Mouse (Mus musculus) MEL (cell line): ENCODE measurements around the gene Cmtm7. TPM values are rescaled to one million over a fixed set of nuclear protein-coding genes. Genes with fewer than 3 reads are reported as not detected.

Experiments
- DNase-seq: peaks from one replicate; pipeline ENCODE4 v3.0.0; 2011; ENCODE audit warnings: low read depth, low spot score
- H3K27ac ChIP-seq: 2 replicates; pipeline ENCODE4 v1.5.1; 2012; ENCODE audit warnings: low read depth, mild to moderate bottlenecking, control low read depth, low read length, moderate library complexity; ENCODE audit not compliant: control insufficient read depth
- H3K27me3 ChIP-seq, 2 experiments: fragments of 150-350 bp in 1 of 2; sonication (generic) in 1 of 2; 2 replicates each; pipeline ENCODE4 v1.6.1; 2012; ENCODE audit warnings: low read length in 2 of 2, mild to moderate bottlenecking in 2 of 2, improper control_type of control experiment in 1 of 2, moderate library complexity in 1 of 2; ENCODE audit not compliant: insufficient read depth in 2 of 2, control insufficient read depth in 1 of 2
- H3K36me3 ChIP-seq, 2 experiments: 2 replicates each; pipeline ENCODE4 v1.6.1; 2012 to 2014; ENCODE audit warnings: low read length in 2 of 2, improper control_type of control experiment in 1 of 2, inconsistent platforms in 1 of 2, mild to moderate bottlenecking in 1 of 2; ENCODE audit not compliant: insufficient read depth in 2 of 2, control insufficient read depth in 1 of 2
- H3K4me1 ChIP-seq, 2 experiments: fragments of 150-350 bp in 1 of 2; sonication (generic) in 1 of 2; 2 replicates each; pipeline ENCODE4 v1.6.1; 2012; ENCODE audit warnings: low read length in 2 of 2, improper control_type of control experiment in 1 of 2, mild to moderate bottlenecking in 1 of 2; ENCODE audit not compliant: insufficient read depth in 2 of 2, control insufficient read depth in 1 of 2
- H3K4me3 ChIP-seq, 2 experiments: fragments of 150-350 bp in 1 of 2; sonication (generic) in 1 of 2; 2 replicates each; pipeline ENCODE4 v1.5.1; 2012; ENCODE audit warnings: low read depth in 2 of 2, low read length in 2 of 2, mild to moderate bottlenecking in 2 of 2, moderate library complexity in 2 of 2, control low read depth in 1 of 2, improper control_type of control experiment in 1 of 2; ENCODE audit not compliant: control insufficient read depth in 1 of 2, insufficient read depth in 1 of 2
- H3K79me2 ChIP-seq: 2 replicates; pipeline ENCODE4 v1.6.1; 2012; ENCODE audit warnings: mild to moderate bottlenecking, low read length, moderate library complexity; ENCODE audit not compliant: control insufficient read depth, poor library complexity, insufficient read depth
- H3K9ac ChIP-seq: 2 replicates; pipeline ENCODE4 v1.6.1; 2012; ENCODE audit warnings: low read depth, mild to moderate bottlenecking, control low read depth, low read length, moderate library complexity; ENCODE audit not compliant: control insufficient read depth, poor library complexity, severe bottlenecking
- H3K9me3 ChIP-seq: fragments of 150-350 bp; sonication (generic); replicated peaks from 2 replicates; pipeline ENCODE4 v1.6.1; 2012; ENCODE audit warnings: mild to moderate bottlenecking, low read length, improper control_type of control experiment, moderate library complexity; ENCODE audit not compliant: insufficient read depth
- BHLHE40 ChIP-seq: IDR thresholded peaks from 2 replicates; pipeline ENCODE4 v1.6.1; 2012; ENCODE audit warnings: low read depth, mild to moderate bottlenecking, inconsistent platforms, low read length, improper control_type of control experiment, borderline replicate concordance
- CHD2 ChIP-seq: IDR thresholded peaks from 2 replicates; pipeline ENCODE4 v1.6.1; 2011; ENCODE audit warnings: low read length, improper control_type of control experiment
- CTCF ChIP-seq, 3 experiments: IDR thresholded peaks in 2 of 3; conservative IDR thresholded peaks in 1 of 3; 2 replicates each; pipeline ENCODE4 v1.5.1; 2011 to 2012; ENCODE audit warnings: low read length in 3 of 3, low read depth in 2 of 3, mild to moderate bottlenecking in 2 of 3, improper control_type of control experiment in 1 of 3, inconsistent platforms in 1 of 3, mixed read lengths in 1 of 3, moderate library complexity in 1 of 3; ENCODE audit not compliant: control insufficient read depth in 1 of 3, insufficient read depth in 1 of 3, poor library complexity in 1 of 3, severe bottlenecking in 1 of 3
- E2F4 ChIP-seq: IDR thresholded peaks from 2 replicates; pipeline ENCODE4 v1.6.1; 2011; ENCODE audit warnings: low read depth, low read length, improper control_type of control experiment, borderline replicate concordance
- ELF1 ChIP-seq: IDR thresholded peaks from 2 replicates; pipeline ENCODE4 v1.6.1; 2014; ENCODE audit warnings: low read depth, mild to moderate bottlenecking, inconsistent platforms, low read length, improper control_type of control experiment, moderate library complexity
- ETS1 ChIP-seq: IDR thresholded peaks from 2 replicates; pipeline ENCODE4 v1.6.1; 2012; ENCODE audit warnings: low read depth, mild to moderate bottlenecking, inconsistent platforms, low read length, improper control_type of control experiment, moderate library complexity
- GABPA ChIP-seq: IDR thresholded peaks from 2 replicates; pipeline ENCODE4 v1.6.1; 2012; ENCODE audit warnings: low read depth, mild to moderate bottlenecking, inconsistent platforms, low read length, improper control_type of control experiment, moderate library complexity
- GATA1 ChIP-seq: IDR thresholded peaks from 2 replicates; pipeline ENCODE4 v1.6.1; 2011; ENCODE audit warnings: low read depth, low read length, improper control_type of control experiment
- HCFC1 ChIP-seq: IDR thresholded peaks from 2 replicates; pipeline ENCODE4 v1.6.1; 2012; ENCODE audit warnings: low read depth, mild to moderate bottlenecking, inconsistent platforms, low read length, improper control_type of control experiment, moderate library complexity
- JUND ChIP-seq: IDR thresholded peaks from 2 replicates; pipeline ENCODE4 v1.6.1; 2011; ENCODE audit warnings: low read depth, mild to moderate bottlenecking, improper control_type of control experiment, low read length
- KAT2A ChIP-seq: conservative IDR thresholded peaks from 2 replicates; pipeline ENCODE4 v1.6.1; 2012; ENCODE audit warnings: low read depth, low read length, improper control_type of control experiment, inconsistent platforms
- MEF2A ChIP-seq: IDR thresholded peaks from 2 replicates; pipeline ENCODE4 v1.6.1; 2014; ENCODE audit warnings: low read depth, mild to moderate bottlenecking, inconsistent platforms, low read length, improper control_type of control experiment; ENCODE audit not compliant: poor library complexity, insufficient replicate concordance, severe bottlenecking; ENCODE audit errors: extremely low read depth
- MXI1 ChIP-seq: IDR thresholded peaks from 2 replicates; pipeline ENCODE4 v1.6.1; 2011; ENCODE audit warnings: mild to moderate bottlenecking, low read depth, low read length, improper control_type of control experiment
- MYB ChIP-seq: IDR thresholded peaks from 2 replicates; pipeline ENCODE4 v1.6.1; 2011; ENCODE audit warnings: mild to moderate bottlenecking, low read depth, low read length, improper control_type of control experiment
- MYC ChIP-seq: IDR thresholded peaks from 2 replicates; pipeline ENCODE4 v1.6.1; 2011; ENCODE audit warnings: low read depth, mild to moderate bottlenecking, low read length, improper control_type of control experiment, moderate library complexity
- NELFE ChIP-seq: IDR thresholded peaks from 2 replicates; pipeline ENCODE4 v1.6.1; 2011; ENCODE audit warnings: low read depth, low read length, improper control_type of control experiment
- NRF1 ChIP-seq: IDR thresholded peaks from 2 replicates; pipeline ENCODE4 v1.6.1; 2014; ENCODE audit warnings: low read depth, mild to moderate bottlenecking, inconsistent platforms, low read length, improper control_type of control experiment, moderate library complexity; ENCODE audit not compliant: poor library complexity, insufficient read depth, severe bottlenecking
- POLR2A ChIP-seq, 2 experiments: IDR thresholded peaks; 2 replicates each; pipeline ENCODE4 v1.6.1; 2011 to 2012; ENCODE audit warnings: low read length in 2 of 2, mild to moderate bottlenecking in 2 of 2, control low read depth in 1 of 2, improper control_type of control experiment in 1 of 2, low read depth in 1 of 2, moderate library complexity in 1 of 2; ENCODE audit not compliant: control insufficient read depth in 1 of 2, insufficient read depth in 1 of 2, poor library complexity in 1 of 2
- POLR2AphosphoS2 ChIP-seq: IDR thresholded peaks from 2 replicates; pipeline ENCODE4 v1.6.1; 2011; ENCODE audit warnings: low read length, improper control_type of control experiment
- POLR2AphosphoS5 ChIP-seq: IDR thresholded peaks from 2 replicates; pipeline ENCODE4 v1.6.1; 2012; ENCODE audit warnings: low read depth, borderline replicate concordance, mild to moderate bottlenecking, inconsistent platforms, low read length, moderate library complexity, mixed read lengths
- RAD21 ChIP-seq: IDR thresholded peaks from 2 replicates; pipeline ENCODE4 v1.6.1; 2011; ENCODE audit warnings: mild to moderate bottlenecking, low read depth, low read length, improper control_type of control experiment
- SIN3A ChIP-seq: IDR thresholded peaks from 2 replicates; pipeline ENCODE4 v1.6.1; 2012; ENCODE audit warnings: low read length, improper control_type of control experiment, inconsistent platforms
- TCF12 ChIP-seq: IDR thresholded peaks from 2 replicates; pipeline ENCODE4 v1.6.1; 2014; ENCODE audit warnings: low read depth, mild to moderate bottlenecking, inconsistent platforms, low read length, improper control_type of control experiment, moderate library complexity
- ZC3H11A ChIP-seq: IDR thresholded peaks from 2 replicates; pipeline ENCODE4 v1.6.1; 2012; ENCODE audit warnings: low read depth, mild to moderate bottlenecking, inconsistent platforms, low read length, improper control_type of control experiment
- ZKSCAN1 ChIP-seq: IDR thresholded peaks from 2 replicates; pipeline ENCODE4 v1.6.1; 2012; ENCODE audit warnings: low read depth, mild to moderate bottlenecking, inconsistent platforms, low read length, improper control_type of control experiment, moderate library complexity
- ZNF384 ChIP-seq: IDR thresholded peaks from 2 replicates; pipeline ENCODE4 v1.6.1; 2012; ENCODE audit warnings: low read depth, mild to moderate bottlenecking, inconsistent platforms, low read length, improper control_type of control experiment
- polyA plus RNA-seq, 2 experiments: library from polyadenylated mRNA; stranded (reverse) in 1 of 2; unstranded in 1 of 2; fragments of >175 nt in 1 of 2; fragments of >200 nt in 1 of 2; gene quantifications; 2 replicates each; pipeline versions ENCODE4 v1.2.1 to v1.2.4; 2012; ENCODE audit warnings: low replicate concordance in 2 of 2, low read depth in 1 of 2; ENCODE audit not compliant: insufficient read length in 2 of 2, insufficient read depth in 1 of 2, missing spikeins in 1 of 2
- total RNA-seq: library from RNA; depleted of rRNA; stranded (reverse); fragments of 300-350 nt; gene quantifications from 2 replicates; pipeline ENCODE4 v1.2.3, GENCODE M21; 2012

The Cmtm7 gene
- total and polyA plus RNA-seq, 3 experiments = 290 to 545 TPM; not detected in 1

DNA sequence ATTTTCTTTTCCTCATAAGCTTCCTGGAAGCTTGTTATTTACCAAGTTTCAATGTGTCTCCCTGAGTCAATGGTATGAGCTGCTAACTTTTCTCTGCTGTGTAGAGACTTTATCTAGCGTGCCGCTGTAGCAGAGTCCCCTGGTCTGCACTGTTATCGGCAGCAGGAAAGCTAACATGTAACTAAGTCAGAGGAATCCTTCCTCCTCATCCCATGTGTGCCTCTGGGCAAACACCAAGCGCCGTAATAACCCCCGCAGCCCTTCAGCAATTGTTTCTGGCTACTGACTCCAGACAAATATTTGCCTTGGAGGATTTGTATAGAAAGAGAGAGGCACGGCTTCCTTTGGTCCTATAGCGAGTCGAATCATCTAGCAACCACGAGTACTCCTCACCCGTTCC lies 29.2 kb upstream of the Cmtm7 start:
- Histone ChIP-seq H3K79me2 (no peaks in the 10 kb centered on the region), H3K9ac (no peak overlapping the region), H3K27me3 (no peaks in the 10 kb centered on the region), H3K4me1 (peaks cover 0 to 2% of the 10 kb centered on the region in 2 experiments; a peak in 2 of 4 replicates)
- DNase-seq = no peak
- TF ChIP-seq MYC = no peak
- no peak for TF ChIP-seq ZKSCAN1
- TF ChIP-seq TCF12 = no peak
- TF ChIP-seq ELF1 = no peak
- TF ChIP-seq SIN3A = no peak
- no peak for TF ChIP-seq NELFE
- TF ChIP-seq GATA1 = no peak
- no peak for TF ChIP-seq ETS1
- no peak for TF ChIP-seq CTCF (IDR thresholded peaks at IDR 0.05 in 2 of 3, conservative IDR thresholded peaks at IDR 0.05 in 1 of 3; ENCODE audit: control insufficient read depth in 1 of 3, insufficient read depth in 1 of 3, low read depth in 2 of 3, low read length in 3 of 3, poor library complexity in 1 of 3, severe bottlenecking in 1 of 3)
- no peak for TF ChIP-seq JUND
- TF ChIP-seq MXI1 = no peak
- no peak for TF ChIP-seq POLR2AphosphoS5
- no peak for TF ChIP-seq NRF1
- no peak for TF ChIP-seq BHLHE40
- no peak for TF ChIP-seq CHD2
- TF ChIP-seq POLR2AphosphoS2 = no peak
- TF ChIP-seq, all 39 proteins: peak for 0
- Histone ChIP-seq H3K36me3 (peaks cover 0 to 2% of the 10 kb centered on the region in 2 experiments; a peak in 1 of 4 replicates), H3K27ac (no peak overlapping the region), H3K4me3 (no peak overlapping the region), H3K9me3 (no peaks in the 10 kb centered on the region)

GRCm38 (mm10) chr9:114808671-114809070 lies 27.0 kb upstream of the Cmtm7 start:
- H3K27ac ChIP-seq = no peak overlapping the region
- TF ChIP-seq MYB (no peak), ZC3H11A (no peak), RAD21 (no peak), GABPA (no peak), POLR2A (IDR thresholded peaks at IDR 0.05; ENCODE audit: control insufficient read depth in 1 of 2, insufficient read depth in 1 of 2, low read depth in 1 of 2, low read length in 2 of 2, poor library complexity in 1 of 2) (no peak), BHLHE40 (no peak), POLR2AphosphoS5 (no peak), E2F4 (no peak), KAT2A (no peak), MEF2A (no peak), POLR2AphosphoS2 (no peak), HCFC1 (no peak), TCF12 (no peak), ZNF384 (no peak), MXI1 (no peak)

More at GRCm38 (mm10) chr9:114808671-114809070, 27.0 kb upstream of the Cmtm7 start:
- H3K9ac ChIP-seq = no peak overlapping the region
- H3K4me1 ChIP-seq = peaks cover 0 to 2% of the 10 kb centered on the region in 2 experiments; a peak in 2 of 4 replicates
- H3K4me3 ChIP-seq = no peak overlapping the region
- no peaks in the 10 kb centered on the region for H3K27me3 ChIP-seq
- H3K36me3 ChIP-seq = peaks cover 0 to 2% of the 10 kb centered on the region in 2 experiments; a peak in 1 of 4 replicates
- H3K9me3 ChIP-seq = no peaks in the 10 kb centered on the region
- DNase-seq = no peak
- H3K79me2 ChIP-seq = no peaks in the 10 kb centered on the region
